Mouse (Mus musculus) forebrain, embryonic 15.5 days (tissue): ENCODE results near the gene Ppp1r9b. TPM values are rescaled to one million over a fixed set of nuclear protein-coding genes. Genes with fewer than 3 reads are reported as not detected.

Experiments used
- ATAC-seq: fragments of 200-750 bp; cut with Nextera tagmentation; replicated peaks from 2 replicates; pipeline ENCODE4 v1.8.0; 2017; ENCODE audit warnings: mild to moderate bottlenecking, moderate TSS enrichment, moderate library complexity
- H3K27ac ChIP-seq: fragments of 300-500 bp; sonication (generic); replicated peaks from 2 replicates; pipeline ENCODE4 v1.5.1; 2015; ENCODE audit warnings: mild to moderate bottlenecking, inconsistent platforms
- H3K27me3 ChIP-seq: fragments of 300-500 bp; sonication (generic); 2 replicates; pipeline ENCODE4 v1.6.1; 2015; ENCODE audit warnings: inconsistent platforms
- H3K36me3 ChIP-seq: fragments of 300-500 bp; sonication (generic); 2 replicates; pipeline ENCODE4 v1.6.1; 2015; ENCODE audit warnings: mild to moderate bottlenecking, inconsistent platforms
- H3K4me1 ChIP-seq: fragments of 300-500 bp; sonication (generic); 2 replicates; pipeline ENCODE4 v1.6.1; 2015; ENCODE audit warnings: inconsistent platforms
- H3K4me2 ChIP-seq: fragments of 300-500 bp; sonication (generic); replicated peaks from 2 replicates; pipeline ENCODE4 v1.6.1; 2015; ENCODE audit warnings: mild to moderate bottlenecking, inconsistent platforms
- H3K4me3 ChIP-seq: fragments of 300-500 bp; sonication (generic); 2 replicates; pipeline ENCODE4 v1.5.1; 2015; ENCODE audit warnings: mild to moderate bottlenecking, inconsistent platforms
- H3K9ac ChIP-seq: fragments of 300-500 bp; sonication (generic); replicated peaks from 2 replicates; pipeline ENCODE4 v1.6.1; 2015; ENCODE audit warnings: mild to moderate bottlenecking, inconsistent platforms
- H3K9me3 ChIP-seq: fragments of 300-500 bp; sonication (generic); 2 replicates; pipeline ENCODE4 v1.6.1; 2016; ENCODE audit warnings: inconsistent platforms
- WGBS: fragments of 180-500 bp; shearing (Covaris S2); methylation state at CpG from one replicate; pipeline ENCODE4 v1.1.7; 2015; ENCODE audit warnings: mixed read lengths; 5-methylcytosine and 5-hydroxymethylcytosine counted together
- polyA plus RNA-seq: library from polyadenylated mRNA; unstranded; fragments of >200 nt; fragmentation: Nextera tagmentation; extraction: Ambion mirVana; gene quantifications from 2 replicates; pipeline ENCODE4 v1.2.1, GENCODE M21; 2015

Gene Ppp1r9b
- polyA plus RNA-seq, 1 experiment from 2014 or later, result 23.0 TPM

DNA sequence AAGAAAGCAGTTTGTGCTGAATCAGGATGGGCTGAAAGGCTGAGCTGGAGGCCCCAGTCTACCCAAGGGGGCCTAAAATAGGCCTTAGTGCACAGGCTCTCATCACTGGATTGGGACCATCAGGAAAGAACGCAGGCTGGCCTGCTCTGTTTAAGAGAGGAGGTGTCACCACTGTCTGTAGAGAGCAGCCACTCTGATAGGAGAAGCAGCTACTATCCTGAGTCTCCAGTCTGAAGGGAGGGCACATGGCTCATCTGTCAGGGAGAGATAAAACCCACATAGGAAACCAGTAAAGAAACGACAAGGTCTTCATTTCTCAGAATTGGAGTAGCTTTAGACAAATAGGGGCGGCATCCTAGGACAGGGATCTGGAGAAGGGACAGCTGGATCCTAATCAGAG is 21.2 kb downstream of the Ppp1r9b start:
- no peak for ATAC-seq
- H3K27ac ChIP-seq, result peak overlapping the region; percentile 66
- H3K9me3 ChIP-seq, result no peaks in the 10 kb centered on the region
- H3K4me1 ChIP-seq, result peaks cover 67% of the 10 kb centered on the region
- H3K36me3 ChIP-seq, result peaks cover 17% of the 10 kb centered on the region
- no peaks in the 10 kb centered on the region for H3K27me3 ChIP-seq
- H3K9ac ChIP-seq, result peak overlapping the region; percentile 100
- WGBS, result 59% methylated on average over 3 of the region's 3 CpGs
- H3K4me3 ChIP-seq, result peak overlapping the region; percentile 99
- peak overlapping the region; percentile 83 for H3K4me2 ChIP-seq

DNA sequence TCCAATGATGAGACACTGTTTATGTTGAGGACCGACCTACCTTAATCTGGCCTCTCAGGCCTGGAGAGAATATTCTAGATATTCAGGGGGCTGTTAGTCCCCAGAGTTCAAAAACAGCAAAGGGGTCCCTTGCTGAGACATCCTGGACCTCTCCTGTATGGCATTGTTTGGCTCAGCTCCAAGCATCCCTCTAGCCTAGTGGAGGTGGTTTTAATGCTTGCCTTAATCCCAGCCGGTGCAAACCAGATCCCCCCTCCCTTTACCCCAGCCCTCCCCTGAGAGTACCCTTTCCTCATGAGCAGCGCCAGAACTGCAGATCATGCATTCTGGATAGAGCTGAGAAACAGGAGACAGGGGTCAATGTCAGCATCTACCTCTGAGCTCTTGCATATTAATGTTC is 21.7 kb downstream of the Ppp1r9b start:
- H3K4me1 ChIP-seq, result peaks cover 66% of the 10 kb centered on the region

DNA sequence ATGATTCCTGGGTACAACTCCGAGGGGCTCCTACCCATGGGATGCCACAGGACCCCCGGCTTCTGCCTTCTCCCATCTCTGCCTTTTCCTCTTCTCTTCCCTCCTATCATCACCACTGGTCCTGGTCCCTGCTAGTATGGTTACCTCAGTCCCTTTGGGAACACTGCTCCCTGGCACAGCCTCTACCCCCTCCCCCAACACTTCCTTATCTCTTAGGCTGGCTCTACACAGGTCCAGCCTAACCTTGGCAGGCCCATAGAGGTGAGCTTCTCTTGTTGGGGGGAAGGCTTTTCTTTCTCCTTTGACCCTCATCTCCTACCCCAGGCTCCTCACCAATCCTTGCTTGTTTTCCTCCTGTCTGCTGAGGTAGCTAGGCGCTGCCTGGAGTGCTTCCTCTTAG is 24.6 kb downstream of the Ppp1r9b start:
- ATAC-seq, result no peak
- 78% methylated on average over 3 of the region's 3 CpGs for WGBS
- H3K4me1 ChIP-seq, result peaks cover 47% of the 10 kb centered on the region

More for the DNA sequence above, 21.7 kb downstream of the Ppp1r9b start:
- H3K4me3 ChIP-seq, result peak overlapping the region; percentile 99
- no peaks in the 10 kb centered on the region for H3K9me3 ChIP-seq
- H3K36me3 ChIP-seq, result peaks cover 17% of the 10 kb centered on the region
- peak overlapping the region; percentile 100; the same call in 1 of the 2 replicates for H3K9ac ChIP-seq
- WGBS, result 25% methylated on average over 3 of the region's 3 CpGs
- no peak for ATAC-seq
- H3K4me2 ChIP-seq, result peak overlapping the region; percentile 83
- H3K27me3 ChIP-seq, result no peaks in the 10 kb centered on the region
- H3K27ac ChIP-seq, result 0 out of 2 replicates have a peak overlapping the region, but pooled peaks have one; percentile 66

DNA sequence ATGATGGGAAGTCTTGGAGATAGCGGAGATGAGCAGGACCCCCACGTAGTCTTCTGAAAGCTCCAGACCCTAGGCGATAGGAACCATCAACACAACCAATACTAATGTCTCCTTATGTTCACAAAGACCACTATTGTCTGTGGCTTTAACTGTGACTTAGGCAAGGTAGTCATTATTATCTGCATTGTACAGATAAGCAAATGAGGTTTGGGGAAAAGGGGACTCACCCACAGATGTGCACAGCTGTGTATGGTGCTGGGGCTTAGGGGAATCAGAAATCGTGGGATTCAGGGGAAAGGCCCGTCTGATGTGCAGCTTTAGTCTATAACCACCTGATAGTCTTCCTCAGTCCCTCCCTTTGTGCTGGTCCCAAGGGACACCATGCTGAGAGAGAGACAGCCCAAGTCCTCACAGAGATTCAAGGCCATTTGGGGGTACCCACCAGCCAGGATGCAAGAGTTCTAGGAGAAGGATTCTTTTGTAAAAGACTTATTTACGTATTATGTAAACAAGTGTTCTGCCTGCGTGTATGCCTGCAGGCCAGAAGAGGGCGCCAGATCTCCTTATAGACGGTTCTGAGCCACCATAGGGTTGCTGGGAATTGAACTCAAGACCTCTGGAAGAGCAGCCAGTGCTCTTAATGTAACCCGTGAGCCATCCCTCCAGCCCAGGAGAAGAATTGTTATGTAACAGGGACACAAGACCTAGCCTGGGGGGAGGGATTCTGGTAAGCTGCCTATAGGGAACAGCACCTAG is 31.6 kb downstream of the Ppp1r9b start:
- Histone ChIP-seq H3K4me3 (no peak overlapping the region), H3K27ac (no peak overlapping the region), H3K9ac (no peak overlapping the region), H3K9me3 (no peaks in the 10 kb centered on the region), H3K27me3 (no peaks in the 10 kb centered on the region), H3K4me2 (no peak overlapping the region), H3K4me1 (peaks cover 10% of the 10 kb centered on the region), H3K36me3 (peaks cover 72% of the 10 kb centered on the region)
- WGBS, result 81% methylated on average over 10 of the region's 10 CpGs
- ATAC-seq, result no peak

More for the DNA sequence above, 24.6 kb downstream of the Ppp1r9b start:
- no peak overlapping the region for H3K27ac ChIP-seq
- no peak overlapping the region for H3K9ac ChIP-seq
- no peaks in the 10 kb centered on the region for H3K9me3 ChIP-seq
- H3K4me2 ChIP-seq, result no peak overlapping the region
- no peak overlapping the region for H3K4me3 ChIP-seq
- H3K27me3 ChIP-seq, result no peaks in the 10 kb centered on the region
- peaks cover 37% of the 10 kb centered on the region for H3K36me3 ChIP-seq

DNA sequence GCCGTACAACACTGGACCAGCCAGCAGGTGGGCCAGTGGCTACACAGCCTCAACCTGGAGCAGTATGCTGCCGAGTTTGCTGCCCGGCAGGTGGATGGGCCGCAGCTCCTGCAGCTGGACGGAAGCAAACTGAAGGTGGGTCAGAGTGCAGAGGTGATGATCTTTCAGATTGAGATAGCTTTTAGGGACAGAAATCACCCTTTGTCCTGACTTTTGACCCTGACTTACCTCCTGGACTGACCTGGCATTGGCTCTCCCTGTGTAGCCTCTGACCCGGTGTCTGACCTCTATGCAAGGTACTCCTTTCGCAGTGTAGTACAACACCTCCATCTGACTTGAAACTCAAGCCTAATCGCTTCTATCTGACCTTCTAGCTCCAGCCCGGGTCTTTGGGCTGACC is 32.6 kb downstream of the Ppp1r9b start:
- Histone ChIP-seq H3K4me2 (no peak overlapping the region), H3K4me3 (no peak overlapping the region), H3K36me3 (peaks cover 72% of the 10 kb centered on the region), H3K9ac (no peak overlapping the region), H3K27ac (no peak overlapping the region), H3K9me3 (no peaks in the 10 kb centered on the region), H3K27me3 (no peaks in the 10 kb centered on the region), H3K4me1 (peaks cover 19% of the 10 kb centered on the region)
- ATAC-seq, result no peak
- WGBS, result 93% methylated on average over 9 of the region's 9 CpGs

DNA sequence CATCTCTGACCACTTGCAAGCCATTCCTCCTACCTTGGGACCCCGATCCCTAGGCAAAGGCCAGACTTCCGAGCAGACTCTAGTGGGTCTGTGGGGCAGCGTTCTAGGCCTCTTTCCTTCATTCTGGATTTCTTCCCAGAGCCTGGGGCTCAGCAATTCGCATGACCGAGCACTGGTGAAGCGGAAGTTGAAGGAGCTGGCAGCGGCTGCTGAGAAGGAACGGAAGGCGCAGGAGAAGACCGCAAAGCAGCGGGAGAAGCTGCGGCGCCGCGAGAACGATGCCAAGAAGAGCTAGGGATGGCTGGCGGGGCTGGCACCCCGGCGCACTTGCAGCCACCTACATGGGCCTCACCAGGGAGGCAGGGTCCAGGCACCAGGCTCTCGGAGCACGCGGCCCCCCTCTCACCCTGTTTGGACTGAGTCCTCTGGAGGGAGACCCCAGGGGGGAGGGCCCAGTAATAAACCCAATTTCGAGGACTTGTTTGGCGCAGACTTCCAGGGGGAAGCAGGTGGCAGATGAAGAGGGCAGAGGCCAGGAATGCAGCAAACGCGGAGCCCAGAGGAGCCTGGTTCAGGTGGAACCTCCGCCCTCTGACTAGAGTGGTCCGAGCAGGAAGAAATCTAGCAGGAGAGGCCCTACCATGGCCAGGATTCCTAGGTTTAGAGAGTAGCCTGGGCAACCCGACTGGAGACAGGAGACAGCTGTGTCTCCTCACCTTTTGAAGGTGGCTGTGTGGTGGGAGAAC is 33.8 kb downstream of the Ppp1r9b start:
- peak overlapping the region; percentile 72 for H3K27ac ChIP-seq
- WGBS, result 37% methylated on average over 29 of the region's 29 CpGs

DNA sequence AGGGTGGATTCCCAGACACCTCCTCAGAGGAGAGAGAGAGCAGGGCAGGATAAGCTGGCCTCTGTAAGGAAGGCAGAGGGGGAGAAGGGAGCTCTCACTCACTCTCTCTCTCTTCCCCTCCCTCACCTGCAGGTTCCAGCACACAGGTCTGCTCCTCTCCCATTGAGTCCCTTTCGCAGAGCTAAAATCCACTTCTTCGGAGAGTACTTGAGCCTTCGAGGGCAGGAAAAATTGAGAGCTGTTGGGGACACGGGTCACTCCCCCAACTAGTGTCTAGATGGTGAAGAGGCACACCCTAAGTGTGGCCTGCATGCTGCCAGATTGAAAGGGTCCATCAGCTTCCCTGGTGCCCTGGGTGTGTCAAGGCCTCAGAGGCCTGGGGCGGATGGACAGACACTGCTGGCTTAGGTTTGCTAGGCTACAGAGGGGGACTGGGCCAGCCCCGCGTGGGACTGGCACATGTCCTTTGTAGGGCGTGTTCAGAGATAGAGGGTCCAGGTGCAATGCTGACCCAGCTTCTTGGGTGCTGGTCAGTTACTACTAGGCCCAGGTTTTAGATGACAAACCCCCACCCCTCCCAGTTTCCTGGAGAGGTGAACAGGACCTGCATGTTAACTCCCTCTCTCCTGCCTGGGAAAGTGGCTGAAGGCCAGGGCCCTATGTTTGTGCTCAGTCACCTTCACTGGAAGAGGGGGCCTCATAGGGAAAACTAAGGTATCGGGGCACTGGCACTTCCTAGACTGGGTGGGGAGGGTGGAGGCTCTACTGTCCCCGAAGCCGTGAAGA is 34.6 kb downstream of the Ppp1r9b start:
- Histone ChIP-seq H3K4me3 (no peak overlapping the region), H3K4me1 (peaks cover 20% of the 10 kb centered on the region), H3K27ac (peak overlapping the region; percentile 72; the same call in 1 of the 2 replicates), H3K36me3 (peaks cover 53% of the 10 kb centered on the region), H3K4me2 (no peak overlapping the region), H3K27me3 (no peaks in the 10 kb centered on the region), H3K9ac (no peak overlapping the region), H3K9me3 (no peaks in the 10 kb centered on the region)
- no peak for ATAC-seq
- WGBS, result 92% methylated on average over 11 of the region's 11 CpGs

More for the DNA sequence above, 33.8 kb downstream of the Ppp1r9b start:
- no peak overlapping the region for H3K4me3 ChIP-seq
- H3K9ac ChIP-seq, result no peak overlapping the region; the same call in 1 of the 2 replicates
- H3K36me3 ChIP-seq, result peaks cover 61% of the 10 kb centered on the region
- no peaks in the 10 kb centered on the region for H3K27me3 ChIP-seq
- no peaks in the 10 kb centered on the region for H3K9me3 ChIP-seq
- no peak overlapping the region for H3K4me2 ChIP-seq
- peaks cover 20% of the 10 kb centered on the region for H3K4me1 ChIP-seq
- ATAC-seq, result peak; percentile 36

DNA sequence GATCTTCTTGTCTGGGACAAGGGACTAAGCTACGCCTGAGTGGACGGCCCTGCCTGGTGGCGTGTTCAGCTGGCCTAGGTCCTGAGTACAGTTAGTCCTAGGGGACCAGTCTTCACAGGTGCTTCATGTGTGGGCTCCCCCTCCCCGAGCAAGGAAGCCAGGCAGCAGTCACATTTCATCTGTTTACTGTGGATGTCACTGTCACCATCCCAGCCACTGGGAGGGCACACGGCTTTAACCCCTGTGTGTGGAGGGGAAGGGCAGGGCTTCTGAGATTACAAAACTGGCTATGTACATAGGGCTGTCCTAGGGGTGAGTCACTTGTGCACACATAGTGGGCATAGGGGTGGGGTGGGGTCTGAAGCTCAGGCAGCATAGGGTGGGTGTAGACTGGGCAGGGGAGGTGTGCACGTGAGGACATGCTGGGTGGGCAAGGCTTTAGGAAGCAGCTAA is 35.3 kb downstream of the Ppp1r9b start:
- Histone ChIP-seq H3K9me3 (no peaks in the 10 kb centered on the region), H3K27ac (no peak overlapping the region), H3K9ac (no peak overlapping the region), H3K27me3 (no peaks in the 10 kb centered on the region), H3K4me3 (no peak overlapping the region), H3K4me1 (peaks cover 20% of the 10 kb centered on the region), H3K4me2 (no peak overlapping the region), H3K36me3 (peaks cover 46% of the 10 kb centered on the region)
- no peak for ATAC-seq
- 72% methylated on average over 6 of the region's 6 CpGs for WGBS

DNA sequence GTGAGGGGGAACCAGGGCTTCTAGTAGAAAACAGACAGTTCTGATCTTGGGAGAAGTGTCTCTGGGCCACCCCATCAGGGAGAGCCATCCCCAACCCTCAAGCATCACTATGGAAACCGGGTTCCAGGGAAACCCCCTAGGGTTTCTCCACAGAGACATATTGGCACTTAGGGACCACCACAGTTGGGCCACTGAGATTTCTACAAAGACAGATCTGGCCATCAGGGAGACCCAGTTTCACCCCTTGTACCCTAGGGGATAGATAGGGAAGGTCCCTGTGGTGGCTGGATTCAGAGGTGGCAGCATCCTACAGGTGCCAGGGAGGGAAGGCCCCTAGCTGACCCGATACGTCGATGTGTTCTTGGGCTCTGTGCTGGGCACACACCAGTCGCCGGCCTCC is 36.0 kb downstream of the Ppp1r9b start:
- no peaks in the 10 kb centered on the region for H3K27me3 ChIP-seq
- 88% methylated on average over 6 of the region's 6 CpGs for WGBS
- no peaks in the 10 kb centered on the region for H3K9me3 ChIP-seq
- peaks cover 39% of the 10 kb centered on the region for H3K36me3 ChIP-seq
- ATAC-seq, result no peak
- H3K4me1 ChIP-seq, result peaks cover 20% of the 10 kb centered on the region
- no peak overlapping the region for H3K27ac ChIP-seq
- H3K9ac ChIP-seq, result no peak overlapping the region
- H3K4me2 ChIP-seq, result no peak overlapping the region
- no peak overlapping the region for H3K4me3 ChIP-seq

DNA sequence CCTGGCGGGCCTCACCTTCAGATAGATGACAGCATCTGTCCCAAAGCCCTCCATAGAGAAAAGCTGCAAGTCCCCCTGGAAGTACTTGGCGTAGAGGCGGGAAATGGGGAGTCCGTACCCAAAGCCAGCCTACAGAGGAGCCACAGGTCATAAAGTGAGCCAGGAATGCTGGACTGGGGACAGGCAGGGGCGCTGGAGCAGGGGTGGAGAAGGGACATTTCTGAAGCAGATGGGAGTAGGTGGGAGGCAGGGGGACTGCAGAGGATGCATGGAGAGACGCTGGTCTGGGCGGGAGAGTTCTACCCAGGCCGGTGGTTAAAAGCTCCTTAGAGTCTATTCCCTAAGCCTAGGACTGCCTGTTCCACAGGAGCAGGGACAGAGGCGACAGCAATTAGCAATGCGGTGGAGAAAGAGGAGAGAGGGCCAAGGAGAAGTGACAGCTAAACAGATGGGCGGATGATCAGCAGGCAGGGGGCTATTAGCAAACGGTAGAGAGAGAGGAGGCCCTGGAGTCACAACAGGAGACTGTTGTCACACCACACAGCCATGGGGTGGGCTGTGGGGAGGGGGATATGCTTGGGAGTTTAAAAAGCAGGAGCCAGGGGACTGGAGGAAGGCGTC is 37.1 kb downstream of the Ppp1r9b start:
- Histone ChIP-seq H3K9ac (no peak overlapping the region), H3K4me2 (no peak overlapping the region), H3K27me3 (no peaks in the 10 kb centered on the region), H3K27ac (peak overlapping the region; percentile 46; the same call in 1 of the 2 replicates), H3K4me3 (no peak overlapping the region), H3K4me1 (peaks cover 20% of the 10 kb centered on the region), H3K36me3 (peaks cover 28% of the 10 kb centered on the region), H3K9me3 (no peaks in the 10 kb centered on the region)
- 36% methylated on average over 13 of the region's 13 CpGs for WGBS
- no peak for ATAC-seq

DNA sequence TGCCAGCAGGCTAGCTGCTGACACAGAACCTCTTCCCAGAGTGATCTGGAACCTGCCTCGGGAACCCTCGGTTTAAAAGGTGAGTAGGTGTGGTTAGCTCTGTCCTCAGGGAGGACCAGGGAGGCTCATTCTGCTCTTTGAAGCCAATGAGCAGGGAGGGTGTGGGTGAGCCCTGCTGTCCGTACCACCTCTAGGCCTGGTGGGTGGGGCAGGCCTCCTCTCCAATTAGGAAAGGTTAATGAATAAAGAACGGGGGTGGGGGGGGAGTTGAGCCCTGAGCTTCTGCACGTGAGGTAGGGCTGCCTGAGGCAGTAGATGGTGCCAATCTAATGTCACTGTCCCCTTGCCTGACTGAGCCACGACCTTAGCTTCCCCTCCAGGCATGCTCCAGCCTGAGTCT is 42.1 kb downstream of the Ppp1r9b start:
- H3K4me3 ChIP-seq, result no peak overlapping the region
- H3K27ac ChIP-seq, result no peak overlapping the region
- no peak overlapping the region for H3K4me2 ChIP-seq
- H3K36me3 ChIP-seq, result no peaks in the 10 kb centered on the region
- no peaks in the 10 kb centered on the region for H3K9me3 ChIP-seq
- no peak for ATAC-seq
- 33% methylated on average over 6 of the region's 6 CpGs for WGBS
- no peak overlapping the region for H3K9ac ChIP-seq
- no peaks in the 10 kb centered on the region for H3K27me3 ChIP-seq
- H3K4me1 ChIP-seq, result peaks cover 15% of the 10 kb centered on the region
